Mouse (Mus musculus): Measurements from ENCODE around the gene Thap8. TPM values are rescaled to one million over a fixed set of nuclear protein-coding genes. Genes with fewer than 3 reads are reported as not detected.
"Not testable (repeated sequence)": the region's sequence is repeated elsewhere in the genome, so short reads cannot be mapped to it uniquely, and the experiment has no call there.

Thap8 gene
- polyA plus RNA-seq, 1 experiment from 2014 or later: 0.26 TPM

DNA sequence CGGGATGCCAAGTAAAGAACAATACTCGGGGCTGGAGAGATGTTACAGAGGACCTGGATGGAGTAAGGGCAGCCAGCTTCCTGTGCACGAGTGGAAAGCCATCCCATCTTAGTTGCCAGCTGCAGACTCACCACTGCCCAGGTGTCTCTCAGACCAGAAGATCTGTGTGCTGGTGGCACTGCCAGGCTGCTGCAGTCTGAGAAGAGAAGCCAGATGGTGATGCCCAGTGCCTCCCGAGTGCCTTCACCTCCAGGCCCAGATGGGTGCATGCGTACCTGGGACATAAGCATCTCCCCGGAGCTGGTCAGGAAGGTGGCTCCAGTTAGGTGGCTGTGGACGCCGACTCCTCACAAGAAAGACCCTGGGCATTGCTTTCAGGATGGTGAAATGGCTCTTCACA lies 44.8 kb upstream of the Thap8 start:
- WGBS: 88% methylated on average over 8 of the region's 8 CpGs
- no peak for ATAC-seq (ENCODE audit: insufficient read depth)

DNA sequence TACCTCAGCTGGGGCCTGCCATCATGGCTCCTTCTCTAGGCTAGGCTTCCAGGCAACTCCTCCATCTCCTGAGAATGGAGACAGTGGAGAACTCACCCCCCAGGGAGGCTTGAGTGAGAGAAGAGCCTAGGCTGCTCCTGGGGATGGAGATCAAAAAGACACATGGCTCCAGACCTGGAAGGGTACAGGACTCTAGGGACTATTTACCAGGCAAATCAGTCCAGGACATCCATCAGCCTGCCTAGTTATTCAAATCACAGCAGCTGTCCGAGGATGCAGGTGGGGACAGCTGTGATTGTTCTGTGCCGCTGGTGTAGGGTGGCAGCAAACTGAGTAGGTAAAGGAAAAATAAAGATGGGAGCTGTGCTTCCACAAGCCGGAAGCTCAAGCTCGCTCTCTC lies 44.3 kb upstream of the Thap8 start, which contains the start of gene Ovol3:
Gene Ovol3 (minus strand): TSS at position 101 of the 400 bp plus-strand sequence.
- H3K4me2 ChIP-seq: no peak within 1 kb of the TSS
- H3K36me3 ChIP-seq (ENCODE audit: insufficient read depth): peaks cover 27% of the 10 kb centered on the region; the same call in 1 of the 2 replicates
- no peak for DNase-seq
- peaks cover 4% of the 10 kb centered on the region; the same call in 1 of the 2 replicates for H3K4me1 ChIP-seq (ENCODE audit: insufficient read depth)
- no peak for TF ChIP-seq CTCF (IDR thresholded peaks at IDR 0.05; ENCODE audit: low read depth)
- no peak for ATAC-seq (ENCODE audit: insufficient read depth)
- H3K9me3 ChIP-seq (ENCODE audit: low read depth, low read length): no peaks in the 10 kb centered on the region
- WGBS: 83% methylated on average over 4 of the region's 4 CpGs
- H3K27me3 ChIP-seq (ENCODE audit: insufficient read depth, low read length): no peaks in the 10 kb centered on the region
- no peak within 1 kb of the TSS for H3K4me3 ChIP-seq (ENCODE audit: low read depth, low read length)
- H3K27ac ChIP-seq (ENCODE audit: low read depth): no peak within 1 kb of the TSS
- no peak within 1 kb of the TSS for H3K9ac ChIP-seq

More for the DNA sequence above, 44.8 kb upstream of the Thap8 start:
- Histone ChIP-seq H3K9me3 (ENCODE audit: low read depth, low read length) (no peaks in the 10 kb centered on the region), H3K27ac (ENCODE audit: low read depth) (no peak overlapping the region), H3K4me2 (no peak overlapping the region), H3K4me1 (ENCODE audit: insufficient read depth) (peaks cover 4% of the 10 kb centered on the region; the same call in 1 of the 2 replicates), H3K27me3 (ENCODE audit: insufficient read depth, low read length) (no peaks in the 10 kb centered on the region), H3K4me3 (ENCODE audit: low read depth, low read length) (no peak overlapping the region), H3K36me3 (ENCODE audit: insufficient read depth) (peaks cover 22% of the 10 kb centered on the region; the same call in 1 of the 2 replicates), H3K9ac (no peak overlapping the region)
- no peak for DNase-seq
- no peak for TF ChIP-seq CTCF (IDR thresholded peaks at IDR 0.05; ENCODE audit: low read depth)

GRCm38 (mm10) chr7:30237374-30237773 lies 42.5 kb upstream of the Thap8 start:
- not testable (repeated sequence) for ATAC-seq (ENCODE audit: insufficient read depth); H3K4me3 ChIP-seq (ENCODE audit: low read depth, low read length); H3K27me3 ChIP-seq (ENCODE audit: insufficient read depth, low read length); H3K27ac ChIP-seq (ENCODE audit: low read depth); H3K9me3 ChIP-seq (ENCODE audit: low read depth, low read length); H3K4me2 ChIP-seq; H3K9ac ChIP-seq; H3K4me1 ChIP-seq (ENCODE audit: insufficient read depth); DNase-seq
- H3K36me3 ChIP-seq (ENCODE audit: insufficient read depth): peaks cover 41% of the 10 kb centered on the region
- WGBS: 84% methylated on average over 3 of the region's 3 CpGs

- Histone ChIP-seq H3K9me3 (ENCODE audit: low read depth, low read length) (no peaks in the 10 kb centered on the region), H3K36me3 (ENCODE audit: insufficient read depth) (peaks cover 38% of the 10 kb centered on the region; the same call in 1 of the 2 replicates), H3K27me3 (ENCODE audit: insufficient read depth, low read length) (no peaks in the 10 kb centered on the region), H3K27ac (ENCODE audit: low read depth) (no peak overlapping the region), H3K4me2 (no peak overlapping the region), H3K4me1 (ENCODE audit: insufficient read depth) (no peaks in the 10 kb centered on the region), H3K9ac (no peak overlapping the region), H3K4me3 (ENCODE audit: low read depth, low read length) (no peak overlapping the region)
- no peak for TF ChIP-seq CTCF (IDR thresholded peaks at IDR 0.05; ENCODE audit: low read depth)
- DNase-seq (no peak), ATAC-seq (ENCODE audit: insufficient read depth) (no peak)
- WGBS: 72% methylated on average over 12 of the region's 12 CpGs
Measured at GRCm38 (mm10) chr7:30251956-30252954, 27.6 kb upstream of the Thap8 start.

DNA sequence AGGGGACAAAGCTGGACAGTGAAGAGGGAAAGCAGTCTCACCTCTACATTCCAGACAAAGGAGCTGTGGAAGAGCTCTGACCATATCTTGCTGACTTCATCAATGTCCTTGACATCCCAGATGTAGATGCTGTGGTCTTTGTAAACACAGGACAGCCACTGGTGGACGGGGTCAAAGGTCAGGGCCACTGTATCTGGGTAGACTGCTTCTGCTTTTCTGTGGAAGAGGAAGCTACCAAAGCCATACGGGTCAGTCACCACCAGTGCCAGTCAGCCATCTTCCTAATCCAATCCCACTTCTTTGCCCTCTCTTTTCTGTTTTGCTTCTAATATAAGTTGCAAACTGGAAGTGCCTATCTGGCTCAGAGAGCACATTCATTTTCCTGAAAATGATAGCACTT lies 14.9 kb upstream of the Thap8 start:
- Histone ChIP-seq H3K27me3 (ENCODE audit: insufficient read depth, low read length) (no peaks in the 10 kb centered on the region), H3K9me3 (ENCODE audit: low read depth, low read length) (no peaks in the 10 kb centered on the region), H3K36me3 (ENCODE audit: insufficient read depth) (peaks cover 63% of the 10 kb centered on the region), H3K4me1 (ENCODE audit: insufficient read depth) (no peaks in the 10 kb centered on the region), H3K4me3 (ENCODE audit: low read depth, low read length) (no peak overlapping the region), H3K9ac (no peak overlapping the region), H3K27ac (ENCODE audit: low read depth) (no peak overlapping the region), H3K4me2 (no peak overlapping the region)
- no peak for TF ChIP-seq CTCF (IDR thresholded peaks at IDR 0.05; ENCODE audit: low read depth)
- no peak for ATAC-seq (ENCODE audit: insufficient read depth)
- WGBS: 65% methylated on average over 2 of the region's 2 CpGs
- no peak for DNase-seq

GRCm38 (mm10) chr7:30265531-30265930 lies 14.4 kb upstream of the Thap8 start:
- H3K27ac ChIP-seq (ENCODE audit: low read depth): no peak overlapping the region
- no peaks in the 10 kb centered on the region for H3K9me3 ChIP-seq (ENCODE audit: low read depth, low read length)
- H3K9ac ChIP-seq: no peak overlapping the region
- H3K36me3 ChIP-seq (ENCODE audit: insufficient read depth): peaks cover 62% of the 10 kb centered on the region
- no peak overlapping the region for H3K4me3 ChIP-seq (ENCODE audit: low read depth, low read length)
- 95% methylated on average over 5 of the region's 5 CpGs for WGBS
- TF ChIP-seq CTCF (IDR thresholded peaks at IDR 0.05; ENCODE audit: low read depth): no peak
- no peak for ATAC-seq (ENCODE audit: insufficient read depth)
- H3K27me3 ChIP-seq (ENCODE audit: insufficient read depth, low read length): no peaks in the 10 kb centered on the region
- no peaks in the 10 kb centered on the region for H3K4me1 ChIP-seq (ENCODE audit: insufficient read depth)
- DNase-seq: no peak
- H3K4me2 ChIP-seq: no peak overlapping the region

DNA sequence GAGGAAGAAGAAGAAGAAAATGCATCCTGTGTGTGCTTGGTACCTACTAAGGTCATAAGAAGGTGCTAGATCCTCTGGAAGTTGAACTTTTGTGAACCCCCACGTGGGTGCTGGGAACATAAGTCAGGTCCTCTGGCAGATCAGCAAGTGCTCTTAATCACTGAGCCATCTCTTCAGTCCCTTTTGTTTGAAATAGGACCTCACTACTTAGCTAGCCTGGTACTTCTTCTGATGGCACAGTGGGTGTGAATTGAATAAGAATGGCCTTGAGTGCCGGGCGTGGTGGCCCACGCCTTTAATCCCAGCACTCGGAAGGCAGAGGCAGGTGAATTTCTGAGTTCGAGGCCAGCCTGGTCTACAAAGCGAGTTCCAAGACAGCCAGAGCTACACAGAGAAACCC lies 14.0 kb upstream of the Thap8 start:
- Histone ChIP-seq H3K27me3 (ENCODE audit: insufficient read depth, low read length) (no peaks in the 10 kb centered on the region), H3K36me3 (ENCODE audit: insufficient read depth) (peaks cover 60% of the 10 kb centered on the region), H3K9ac (no peak overlapping the region), H3K4me1 (ENCODE audit: insufficient read depth) (no peaks in the 10 kb centered on the region), H3K9me3 (ENCODE audit: low read depth, low read length) (no peaks in the 10 kb centered on the region), H3K27ac (ENCODE audit: low read depth) (no peak overlapping the region), H3K4me3 (ENCODE audit: low read depth, low read length) (no peak overlapping the region), H3K4me2 (no peak overlapping the region)
- DNase-seq: no peak
- WGBS: 88% methylated on average over 7 of the region's 7 CpGs
- TF ChIP-seq CTCF (IDR thresholded peaks at IDR 0.05; ENCODE audit: low read depth): no peak
- ATAC-seq (ENCODE audit: insufficient read depth): no peak
